Mouse (Mus musculus): ENCODE measurements around the gene Dohh. TPM values are rescaled to one million over a fixed set of nuclear protein-coding genes. Genes with fewer than 3 reads are reported as not detected.

Dohh gene
- polyA plus RNA-seq, 1 experiment from 2014 or later: 83.1 TPM

GRCm38 (mm10) chr10:81416581-81417226 is 32.5 kb downstream of the Dohh start:
- peak; percentile 84 for ATAC-seq (ENCODE audit: insufficient number of reproducible peaks, low FRiP score, low TSS enrichment, low read depth)
- H3K4me3 ChIP-seq (replicated peaks): peak overlapping the region; percentile 32
- no peaks in the 10 kb centered on the region for H3K9me3 ChIP-seq (replicated peaks)
- peaks cover 92% of the 10 kb centered on the region for H3K4me1 ChIP-seq
- peak overlapping the region; percentile 92 for H3K27ac ChIP-seq (replicated peaks)
- peak overlapping the region; percentile 51 for H3K4me2 ChIP-seq (replicated peaks)
- H3K36me3 ChIP-seq: peaks cover 38% of the 10 kb centered on the region
- peak overlapping the region; percentile 6; the same call in 1 of the 2 replicates for H3K9ac ChIP-seq
- no peaks in the 10 kb centered on the region for H3K27me3 ChIP-seq
- WGBS: under 1% methylated on average over 26 of the region's 26 CpGs

- H3K4me1 ChIP-seq: peaks cover 92% of the 10 kb centered on the region
- 36% methylated on average over 12 of the region's 12 CpGs for WGBS
- H3K36me3 ChIP-seq: peaks cover 36% of the 10 kb centered on the region
- H3K27me3 ChIP-seq: no peaks in the 10 kb centered on the region
- peak overlapping the region; percentile 32 for H3K4me3 ChIP-seq (replicated peaks)
- peak overlapping the region; percentile 92 for H3K27ac ChIP-seq (replicated peaks)
- 0 out of 2 replicates have a peak overlapping the region, but pooled peaks have one; percentile 6 for H3K9ac ChIP-seq
- no peaks in the 10 kb centered on the region for H3K9me3 ChIP-seq (replicated peaks)
- H3K4me2 ChIP-seq (replicated peaks): peak overlapping the region; percentile 51
- ATAC-seq (ENCODE audit: insufficient number of reproducible peaks, low FRiP score, low TSS enrichment, low read depth): no peak
Measured at GRCm38 (mm10) chr10:81417227-81418215, 33.3 kb downstream of the Dohh start.

- ATAC-seq (ENCODE audit: insufficient number of reproducible peaks, low FRiP score, low TSS enrichment, low read depth): no peak
Measured at GRCm38 (mm10) chr10:81418216-81419070, 34.2 kb downstream of the Dohh start.

GRCm38 (mm10) chr10:81419111-81419928 is 35.1 kb downstream of the Dohh start:
- Histone ChIP-seq H3K27ac (replicated peaks) (peak overlapping the region; percentile 61; the same call in 1 of the 2 replicates), H3K4me3 (replicated peaks) (no peak overlapping the region), H3K27me3 (no peaks in the 10 kb centered on the region), H3K9me3 (replicated peaks) (no peaks in the 10 kb centered on the region), H3K4me2 (replicated peaks) (no peak overlapping the region), H3K4me1 (peaks cover 88% of the 10 kb centered on the region), H3K9ac (no peak overlapping the region), H3K36me3 (peaks cover 29% of the 10 kb centered on the region)
- 91% methylated on average over 10 of the region's 10 CpGs for WGBS
- no peak for ATAC-seq (ENCODE audit: insufficient number of reproducible peaks, low FRiP score, low TSS enrichment, low read depth)

More at GRCm38 (mm10) chr10:81418216-81419070, 34.2 kb downstream of the Dohh start:
- Histone ChIP-seq H3K4me1 (peaks cover 88% of the 10 kb centered on the region), H3K4me2 (replicated peaks) (no peak overlapping the region), H3K36me3 (peaks cover 29% of the 10 kb centered on the region), H3K27me3 (no peaks in the 10 kb centered on the region), H3K9me3 (replicated peaks) (no peaks in the 10 kb centered on the region), H3K27ac (replicated peaks) (peak overlapping the region; percentile 92), H3K9ac (no peak overlapping the region), H3K4me3 (replicated peaks) (no peak overlapping the region)
- WGBS: 52% methylated on average over 11 of the region's 11 CpGs

GRCm38 (mm10) chr10:81420191-81420767 is 36.1 kb downstream of the Dohh start:
- Histone ChIP-seq H3K27ac (replicated peaks) (no peak overlapping the region), H3K4me2 (replicated peaks) (no peak overlapping the region), H3K36me3 (peaks cover 24% of the 10 kb centered on the region), H3K4me1 (peaks cover 88% of the 10 kb centered on the region), H3K27me3 (no peaks in the 10 kb centered on the region), H3K4me3 (replicated peaks) (no peak overlapping the region), H3K9me3 (replicated peaks) (no peaks in the 10 kb centered on the region), H3K9ac (no peak overlapping the region)
- 87% methylated on average over 40 of the region's 40 CpGs for WGBS
- no peak for ATAC-seq (ENCODE audit: insufficient number of reproducible peaks, low FRiP score, low TSS enrichment, low read depth)

- H3K4me2 ChIP-seq (replicated peaks): no peak overlapping the region
Measured at GRCm38 (mm10) chr10:81421041-81421796, 37.0 kb downstream of the Dohh start.

GRCm38 (mm10) chr10:81421797-81422100 is 37.5 kb downstream of the Dohh start:
- Histone ChIP-seq H3K4me2 (replicated peaks) (no peak overlapping the region), H3K9ac (no peak overlapping the region), H3K4me1 (peaks cover 81% of the 10 kb centered on the region), H3K27ac (replicated peaks) (no peak overlapping the region), H3K27me3 (no peaks in the 10 kb centered on the region), H3K9me3 (replicated peaks) (no peaks in the 10 kb centered on the region), H3K4me3 (replicated peaks) (no peak overlapping the region), H3K36me3 (peaks cover 22% of the 10 kb centered on the region)
- 64% methylated on average over 5 of the region's 5 CpGs for WGBS
- ATAC-seq (ENCODE audit: insufficient number of reproducible peaks, low FRiP score, low TSS enrichment, low read depth): no peak

More at GRCm38 (mm10) chr10:81421041-81421796, 37.0 kb downstream of the Dohh start:
- peaks cover 86% of the 10 kb centered on the region for H3K4me1 ChIP-seq
- H3K36me3 ChIP-seq: peaks cover 22% of the 10 kb centered on the region
- H3K9me3 ChIP-seq (replicated peaks): no peaks in the 10 kb centered on the region
- H3K9ac ChIP-seq: no peak overlapping the region
- WGBS: 73% methylated on average over 4 of the region's 4 CpGs
- no peak overlapping the region for H3K4me3 ChIP-seq (replicated peaks)
- H3K27ac ChIP-seq (replicated peaks): no peak overlapping the region
- no peak for ATAC-seq (ENCODE audit: insufficient number of reproducible peaks, low FRiP score, low TSS enrichment, low read depth)
- H3K27me3 ChIP-seq: no peaks in the 10 kb centered on the region

- no peaks in the 10 kb centered on the region for H3K9me3 ChIP-seq (replicated peaks)
- H3K27ac ChIP-seq (replicated peaks): no peak overlapping the region
- H3K36me3 ChIP-seq: peaks cover 22% of the 10 kb centered on the region
- H3K4me2 ChIP-seq (replicated peaks): no peak overlapping the region
- ATAC-seq (ENCODE audit: insufficient number of reproducible peaks, low FRiP score, low TSS enrichment, low read depth): no peak
- 72% methylated on average over 6 of the region's 6 CpGs for WGBS
- H3K4me3 ChIP-seq (replicated peaks): no peak overlapping the region
- peaks cover 78% of the 10 kb centered on the region for H3K4me1 ChIP-seq
- H3K9ac ChIP-seq: no peak overlapping the region
- no peaks in the 10 kb centered on the region for H3K27me3 ChIP-seq
Measured at GRCm38 (mm10) chr10:81422191-81422590, 38.0 kb downstream of the Dohh start.

- Histone ChIP-seq H3K4me2 (replicated peaks) (no peak overlapping the region), H3K27ac (replicated peaks) (no peak overlapping the region), H3K4me1 (peaks cover 76% of the 10 kb centered on the region), H3K9me3 (replicated peaks) (no peaks in the 10 kb centered on the region), H3K27me3 (no peaks in the 10 kb centered on the region), H3K4me3 (replicated peaks) (no peak overlapping the region), H3K9ac (no peak overlapping the region), H3K36me3 (peaks cover 18% of the 10 kb centered on the region)
- WGBS: 78% methylated on average over 3 of the region's 3 CpGs
- ATAC-seq (ENCODE audit: insufficient number of reproducible peaks, low FRiP score, low TSS enrichment, low read depth): no peak
Measured at GRCm38 (mm10) chr10:81422661-81423217, 38.5 kb downstream of the Dohh start.
